Mouse (Mus musculus): ENCODE data around the gene Fmnl2.

DNA sequence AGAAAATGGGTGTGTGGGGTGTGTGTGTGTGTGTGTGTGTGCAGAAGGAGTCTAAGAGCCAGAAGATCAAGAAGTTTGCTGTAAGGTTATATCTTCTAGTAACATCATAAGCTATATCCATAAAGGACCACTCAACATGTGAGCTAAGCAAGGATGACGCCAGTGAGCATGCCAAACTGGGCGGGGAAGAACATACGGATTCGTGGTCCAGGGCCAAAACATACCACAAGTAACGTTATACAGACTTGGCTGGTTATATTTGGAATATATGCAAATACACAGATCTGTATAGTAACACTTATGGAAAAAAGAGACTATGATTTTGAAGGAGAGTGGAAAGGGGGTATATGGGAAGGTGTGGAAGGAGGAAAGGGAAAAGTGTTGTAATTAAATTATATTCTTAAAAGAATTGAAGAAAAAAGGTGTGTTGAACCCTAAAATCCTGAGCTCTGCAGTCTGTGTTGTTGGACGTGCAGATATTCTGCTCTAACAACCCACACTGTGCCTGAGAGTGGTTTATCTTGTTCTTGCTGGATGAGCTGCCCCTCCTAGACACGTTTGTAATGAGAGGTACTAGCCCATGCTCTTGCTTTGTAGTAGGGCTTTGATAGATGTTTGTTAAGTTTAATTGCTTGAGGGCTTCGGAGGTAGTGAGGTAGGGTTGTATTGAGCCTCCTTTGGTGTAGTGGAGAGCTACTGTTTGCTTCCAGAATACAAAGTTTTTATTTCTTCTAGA is 45.7 kb downstream of the Fmnl2 start:
- TF ChIP-seq POLR2A (IDR thresholded peaks at IDR 0.05; ENCODE audit: low read depth, low read length) (no peak), TCF12 (IDR thresholded peaks at IDR 0.05; ENCODE audit: low read depth, low read length) (no peak), UBTF (IDR thresholded peaks at IDR 0.05; ENCODE audit: low read depth, low read length) (no peak), CTCF (conservative IDR thresholded peaks at IDR 0.05 in 1 of 2, IDR thresholded peaks at IDR 0.05 in 1 of 2; ENCODE audit: low read depth in 2 of 2, low read length in 2 of 2) (no peak), CHD1 (IDR thresholded peaks at IDR 0.05; ENCODE audit: low read depth, low read length) (no peak), EP300 (IDR thresholded peaks at IDR 0.05; ENCODE audit: low read length) (no peak), HCFC1 (IDR thresholded peaks at IDR 0.05; ENCODE audit: low read depth, low read length) (no peak), ZMIZ1 (IDR thresholded peaks at IDR 0.05; ENCODE audit: low read depth, low read length) (no peak), RAD21 (IDR thresholded peaks at IDR 0.05; ENCODE audit: low read depth, low read length) (no peak), ZC3H11A (IDR thresholded peaks at IDR 0.05; ENCODE audit: low read depth, low read length) (no peak), MAFK (IDR thresholded peaks at IDR 0.05; ENCODE audit: insufficient replicate concordance, low read length) (no peak), SMC3 (IDR thresholded peaks at IDR 0.05; ENCODE audit: low read depth, low read length) (no peak), ZNF384 (IDR thresholded peaks at IDR 0.05; ENCODE audit: low read depth, low read length) (no peak), ELF1 (IDR thresholded peaks at IDR 0.05; ENCODE audit: low read depth, low read length) (no peak)

Measured in CH12.LX (cell line).